Mouse (Mus musculus) bone marrow, adult 2 months (tissue): ENCODE measurements at regions not wholly inside any gene's neighbourhood (a gene's known extent, or its start where the extent isn't known, plus 50 kb on each side); places are given as distances from the start of the nearest gene placed in this dataset.

ENCODE experiments used
- H3K27ac ChIP-seq: fragments of 200-500 bp; 2 replicates; pipeline ENCODE4 v1.5.1; 2012; ENCODE audit warnings: low read depth, mild to moderate bottlenecking, control low read depth, inconsistent platforms, low read length; ENCODE audit not compliant: control insufficient read depth, poor library complexity, insufficient read depth
- H3K4me1 ChIP-seq: fragments of 200-500 bp; 2 replicates; pipeline ENCODE4 v1.6.1; 2011; ENCODE audit warnings: low read length; ENCODE audit not compliant: control insufficient read depth, insufficient read depth
- H3K4me3 ChIP-seq: fragments of 200-500 bp; replicated peaks from 2 replicates; pipeline ENCODE3; 2011; ENCODE audit warnings: mild to moderate bottlenecking, low read depth, low read length, control low read depth; ENCODE audit not compliant: control insufficient read depth
- CTCF ChIP-seq: fragments of 200-500 bp; IDR thresholded peaks from 2 replicates; pipeline ENCODE4 v1.5.1; 2011; ENCODE audit warnings: low read length, control low read depth; ENCODE audit not compliant: control insufficient read depth, insufficient read depth
- POLR2A ChIP-seq: fragments of 200-500 bp; IDR thresholded peaks from 2 replicates; pipeline ENCODE4 v1.6.1; 2011; ENCODE audit warnings: low read depth, mild to moderate bottlenecking, control low read depth, low read length, borderline replicate concordance; ENCODE audit not compliant: control insufficient read depth
- WGBS: fragments of 180-500 bp; shearing (Covaris S2); methylation state at CpG from one replicate; pipeline ENCODE4 v1.1.7; 2018; 5-methylcytosine and 5-hydroxymethylcytosine counted together

DNA sequence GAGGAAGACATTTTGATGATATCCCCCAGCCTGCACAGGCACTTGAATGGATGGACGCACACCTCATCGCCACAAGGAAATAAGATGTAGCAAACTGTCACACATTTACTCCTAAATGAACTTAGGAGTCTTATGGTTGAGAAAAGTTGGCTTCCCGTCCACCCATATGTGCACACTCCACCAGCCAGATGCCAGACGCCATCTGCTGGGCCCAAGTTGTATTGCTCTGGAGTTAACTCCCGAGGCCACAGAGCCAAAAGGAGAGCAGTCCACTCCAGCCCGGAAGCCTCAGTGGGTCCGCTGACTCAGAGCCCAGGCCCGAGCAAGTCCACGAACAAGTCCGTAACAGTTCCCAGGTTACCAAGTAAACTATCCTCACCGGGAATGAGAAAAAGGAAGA, 197.1 kb downstream of the Msrb3 start:
- Histone ChIP-seq H3K27ac (no peak overlapping the region), H3K4me1 (no peaks in the 10 kb centered on the region), H3K4me3 (no peak overlapping the region)
- TF ChIP-seq POLR2A (no peak), CTCF (peak; percentile 77)
- 1% methylated on average over 11 of the region's 11 CpGs for WGBS

DNA sequence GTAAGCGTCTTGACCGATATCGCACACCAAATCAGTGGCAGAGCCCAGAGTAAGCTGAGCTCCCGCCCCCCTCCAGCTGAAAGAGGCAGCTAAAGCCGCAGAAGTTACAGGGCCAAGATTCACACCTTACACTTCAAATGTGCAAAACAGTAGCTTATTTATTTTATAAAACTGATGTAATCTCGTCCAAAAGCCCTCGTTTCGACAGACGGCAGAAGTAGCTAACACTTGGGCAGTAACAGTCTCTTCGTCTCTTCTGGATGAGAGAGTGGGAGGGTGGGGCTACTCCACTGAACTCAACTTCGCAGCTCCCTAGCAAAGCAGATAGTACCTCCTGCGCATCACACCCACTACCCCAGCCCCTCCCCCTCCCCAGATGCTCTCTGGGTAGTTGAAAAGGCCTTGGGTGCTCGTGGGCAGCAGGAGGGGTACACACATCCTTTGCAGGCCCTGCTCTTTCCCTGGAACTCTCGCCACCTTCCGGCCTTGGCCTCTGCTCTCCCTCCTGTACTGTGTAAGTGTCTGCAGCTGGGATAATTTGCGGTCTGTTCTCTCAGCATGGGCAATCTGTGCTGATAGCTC, 201.5 kb downstream of the Msrb3 start:
- TF ChIP-seq CTCF: no peak
- no peak for TF ChIP-seq POLR2A
- no peak overlapping the region for H3K27ac ChIP-seq
- WGBS: 54% methylated on average over 16 of the region's 16 CpGs
- no peak overlapping the region for H3K4me3 ChIP-seq
- H3K4me1 ChIP-seq: no peaks in the 10 kb centered on the region

GRCm38 (mm10) chr10:120696481-120696880, 202.4 kb downstream of the Msrb3 start:
- Histone ChIP-seq H3K27ac (no peak overlapping the region), H3K4me3 (no peak overlapping the region), H3K4me1 (no peaks in the 10 kb centered on the region)
- 61% methylated on average over 2 of the region's 2 CpGs for WGBS
- TF ChIP-seq POLR2A (no peak), CTCF (no peak)

- Histone ChIP-seq H3K27ac (no peak overlapping the region; the same call in 1 of the 2 replicates), H3K4me3 (no peak overlapping the region), H3K4me1 (no peaks in the 10 kb centered on the region)
- WGBS: 30% methylated on average over 18 of the region's 18 CpGs
- TF ChIP-seq CTCF: no peak
- TF ChIP-seq POLR2A: no peak
Observed at GRCm38 (mm10) chr10:120694472-120694871, 204.4 kb downstream of the Msrb3 start.

GRCm38 (mm10) chr10:120691451-120691850, 207.4 kb downstream of the Msrb3 start:
- Histone ChIP-seq H3K27ac (no peak overlapping the region), H3K4me1 (no peaks in the 10 kb centered on the region; the same call in 1 of the 2 replicates), H3K4me3 (no peak overlapping the region)
- TF ChIP-seq POLR2A: no peak
- no peak for TF ChIP-seq CTCF
- WGBS: 80% methylated on average over 3 of the region's 3 CpGs

DNA sequence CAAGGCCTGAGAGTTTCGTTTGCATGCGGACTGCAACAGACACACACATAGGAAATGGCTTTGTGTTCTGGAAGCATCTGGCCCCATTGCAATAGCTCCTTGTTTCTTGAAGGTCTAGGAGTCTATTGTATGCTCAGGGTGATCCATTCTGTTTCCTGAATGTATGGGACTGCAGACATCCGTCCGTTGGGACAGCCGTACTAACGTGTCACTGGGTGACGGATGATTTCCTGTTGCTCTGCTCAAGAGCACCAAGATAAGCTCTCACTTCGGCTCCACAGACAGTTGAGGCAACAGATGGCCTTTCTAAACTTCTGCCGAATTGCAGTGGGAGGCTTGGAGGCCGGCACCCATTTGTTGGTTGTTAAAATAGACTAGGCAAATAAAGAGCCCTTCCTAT, 209.9 kb upstream of the Hmga2 start:
- H3K27ac ChIP-seq: no peak overlapping the region
- no peaks in the 10 kb centered on the region; the same call in 1 of the 2 replicates for H3K4me1 ChIP-seq
- no peak overlapping the region for H3K4me3 ChIP-seq
- no peak for TF ChIP-seq CTCF
- no peak for TF ChIP-seq POLR2A
- WGBS: 8% methylated on average over 10 of the region's 10 CpGs

DNA sequence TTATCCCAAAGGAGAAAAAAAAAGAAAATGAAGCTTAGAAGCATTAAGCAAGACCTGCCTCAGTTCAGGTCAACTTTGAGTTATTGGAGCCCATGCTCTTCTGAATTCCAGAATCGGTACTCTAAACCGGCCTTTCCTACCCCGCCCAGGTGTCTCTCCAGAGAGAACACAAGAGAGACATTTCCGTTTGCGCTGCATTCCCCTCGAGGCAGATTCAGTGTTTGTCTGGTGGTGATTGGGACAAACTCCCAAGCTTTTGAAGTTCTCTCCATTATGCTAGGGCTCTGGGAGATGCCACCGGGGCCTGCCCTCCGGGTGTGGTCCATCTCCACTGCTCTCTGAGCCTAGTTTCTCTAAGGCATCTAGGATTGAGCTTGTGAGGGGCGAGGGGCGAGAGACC, 205.8 kb upstream of the Hmga2 start:
- H3K27ac ChIP-seq: no peak overlapping the region
- H3K4me1 ChIP-seq: peaks cover 3% of the 10 kb centered on the region
- WGBS: 80% methylated on average over 10 of the region's 10 CpGs
- no peak for TF ChIP-seq CTCF
- no peak for TF ChIP-seq POLR2A
- H3K4me3 ChIP-seq: no peak overlapping the region

DNA sequence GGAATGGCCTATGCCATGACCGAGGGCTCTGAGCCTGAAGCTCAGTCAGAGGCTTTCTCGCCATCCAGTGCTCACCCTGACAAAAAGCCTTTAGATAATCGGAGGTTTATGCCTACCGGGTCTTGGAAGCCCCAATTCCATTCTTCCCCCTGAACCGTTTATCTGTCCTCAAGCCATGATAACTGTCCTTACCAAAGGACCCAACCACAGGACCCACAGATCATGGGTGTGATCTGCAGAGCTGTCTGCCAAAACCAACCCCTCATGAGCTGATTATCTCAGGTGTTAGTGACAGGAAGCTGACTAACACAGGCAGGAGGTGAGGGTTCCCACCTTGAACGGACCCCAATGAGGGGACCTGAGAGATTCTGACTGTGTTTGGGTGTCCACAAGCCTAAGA, 203.7 kb upstream of the Hmga2 start:
- no peak for TF ChIP-seq CTCF
- TF ChIP-seq POLR2A: no peak
- Histone ChIP-seq H3K4me3 (no peak overlapping the region), H3K27ac (no peak overlapping the region), H3K4me1 (peaks cover 3% of the 10 kb centered on the region)
- WGBS: 22% methylated on average over 6 of the region's 6 CpGs

GRCm38 (mm10) chr10:120678277-120678676, 202.0 kb upstream of the Hmga2 start:
- Histone ChIP-seq H3K27ac (no peak overlapping the region), H3K4me1 (peaks cover 3% of the 10 kb centered on the region), H3K4me3 (no peak overlapping the region)
- TF ChIP-seq POLR2A: no peak
- no peak for TF ChIP-seq CTCF
- WGBS: 85% methylated on average over 8 of the region's 8 CpGs
